Mouse (Mus musculus): ENCODE measurements around the gene Nmrk1. TPM values are rescaled to one million over a fixed set of nuclear protein-coding genes. Genes with fewer than 3 reads are reported as not detected.
"Not testable (repeated sequence)": the region's sequence is repeated elsewhere in the genome, so short reads cannot be mapped to it uniquely, and the experiment has no call there.

Nmrk1 gene
- polyA plus RNA-seq (2012; rRNA removed) = 3.5 and 4.0 TPM in 2 replicates

GRCm38 (mm10) chr19:18631644-18632219, at the start of gene Nmrk1, which contains the start of gene Ostf1:
Nmrk1 (plus strand) TSS chr19:18631950.
Ostf1 (minus strand) TSS chr19:18631823.
- H3K27ac ChIP-seq (ENCODE audit: insufficient read depth, low read length) = peak within 1 kb of the TSS; percentile 81
- peak within 1 kb of the TSS; percentile 82 for H3K4me3 ChIP-seq (ENCODE audit: extremely low read depth, insufficient read depth, insufficient read length)
- DNase-seq (ENCODE audit: low read depth in 1 of 2, low spot score in 2 of 2) = peak; percentile 75 to 98
- peaks cover 7% of the 10 kb centered on the region; the same call in 1 of the 2 replicates for H3K4me1 ChIP-seq (ENCODE audit: control insufficient read depth, insufficient read depth, insufficient read length)
- under 1% methylated on average over 51 of the region's 51 CpGs for WGBS
- TF ChIP-seq CTCF (IDR thresholded peaks at IDR 0.05; ENCODE audit: extremely low read depth, insufficient read depth, insufficient read length, insufficient replicate concordance) (no peak), POLR2A (IDR thresholded peaks at IDR 0.05; ENCODE audit: low read depth, low read length) (peak; percentile 58)
- H3K36me3 ChIP-seq (ENCODE audit: control insufficient read depth, insufficient read depth, low read length) = no peaks in the 10 kb centered on the region
- no peaks in the 10 kb centered on the region for H3K27me3 ChIP-seq (ENCODE audit: control insufficient read depth, insufficient read depth, low read length)

GRCm38 (mm10) chr19:18582226-18582625, 49.5 kb upstream of the Nmrk1 start:
- WGBS = 96% methylated on average over 9 of the region's 9 CpGs
- Histone ChIP-seq H3K4me1 (ENCODE audit: control insufficient read depth, insufficient read depth, insufficient read length) (no peaks in the 10 kb centered on the region; the same call in 1 of the 2 replicates), H3K27me3 (ENCODE audit: control insufficient read depth, insufficient read depth, low read length) (no peaks in the 10 kb centered on the region), H3K4me3 (ENCODE audit: extremely low read depth, insufficient read depth, insufficient read length) (no peak overlapping the region), H3K27ac (ENCODE audit: insufficient read depth, low read length) (no peak overlapping the region), H3K36me3 (ENCODE audit: control insufficient read depth, insufficient read depth, low read length) (peaks cover 21% of the 10 kb centered on the region)
- no peak for TF ChIP-seq POLR2A (IDR thresholded peaks at IDR 0.05; ENCODE audit: low read depth, low read length)
- no peak for TF ChIP-seq CTCF (IDR thresholded peaks at IDR 0.05; ENCODE audit: extremely low read depth, insufficient read depth, insufficient read length, insufficient replicate concordance)
- DNase-seq (ENCODE audit: low read depth in 1 of 2, low spot score in 2 of 2) = no peak

- H3K27me3 ChIP-seq (ENCODE audit: control insufficient read depth, insufficient read depth, low read length) = no peaks in the 10 kb centered on the region
- H3K27ac ChIP-seq (ENCODE audit: insufficient read depth, low read length) = no peak overlapping the region
- no peak for TF ChIP-seq CTCF (IDR thresholded peaks at IDR 0.05; ENCODE audit: extremely low read depth, insufficient read depth, insufficient read length, insufficient replicate concordance)
- TF ChIP-seq POLR2A (IDR thresholded peaks at IDR 0.05; ENCODE audit: low read depth, low read length) = no peak
- no peaks in the 10 kb centered on the region; the same call in 1 of the 2 replicates for H3K4me1 ChIP-seq (ENCODE audit: control insufficient read depth, insufficient read depth, insufficient read length)
- peaks cover 21% of the 10 kb centered on the region for H3K36me3 ChIP-seq (ENCODE audit: control insufficient read depth, insufficient read depth, low read length)
- no peak overlapping the region for H3K4me3 ChIP-seq (ENCODE audit: extremely low read depth, insufficient read depth, insufficient read length)
- 56% methylated on average over 6 of the region's 6 CpGs for WGBS
- no peak for DNase-seq (ENCODE audit: low read depth in 1 of 2, low spot score in 2 of 2)
Observed at GRCm38 (mm10) chr19:18582887-18583286, 48.9 kb upstream of the Nmrk1 start.

GRCm38 (mm10) chr19:18583706-18584105, 48.0 kb upstream of the Nmrk1 start:
- DNase-seq (ENCODE audit: low read depth in 1 of 2, low spot score in 2 of 2) = no peak
- Histone ChIP-seq H3K27me3 (ENCODE audit: control insufficient read depth, insufficient read depth, low read length) (no peaks in the 10 kb centered on the region), H3K4me3 (ENCODE audit: extremely low read depth, insufficient read depth, insufficient read length) (no peak overlapping the region), H3K27ac (ENCODE audit: insufficient read depth, low read length) (no peak overlapping the region), H3K36me3 (ENCODE audit: control insufficient read depth, insufficient read depth, low read length) (peaks cover 21% of the 10 kb centered on the region), H3K4me1 (ENCODE audit: control insufficient read depth, insufficient read depth, insufficient read length) (no peaks in the 10 kb centered on the region; the same call in 1 of the 2 replicates)
- TF ChIP-seq POLR2A (IDR thresholded peaks at IDR 0.05; ENCODE audit: low read depth, low read length) (no peak), CTCF (IDR thresholded peaks at IDR 0.05; ENCODE audit: extremely low read depth, insufficient read depth, insufficient read length, insufficient replicate concordance) (no peak)
- 87% methylated on average over 4 of the region's 4 CpGs for WGBS

- no peaks in the 10 kb centered on the region for H3K27me3 ChIP-seq (ENCODE audit: control insufficient read depth, insufficient read depth, low read length)
- DNase-seq (ENCODE audit: low read depth in 1 of 2, low spot score in 2 of 2) = no peak
- no peaks in the 10 kb centered on the region; the same call in 1 of the 2 replicates for H3K4me1 ChIP-seq (ENCODE audit: control insufficient read depth, insufficient read depth, insufficient read length)
- no peak overlapping the region for H3K4me3 ChIP-seq (ENCODE audit: extremely low read depth, insufficient read depth, insufficient read length)
- 94% methylated on average over 7 of the region's 7 CpGs for WGBS
- no peak overlapping the region for H3K27ac ChIP-seq (ENCODE audit: insufficient read depth, low read length)
- H3K36me3 ChIP-seq (ENCODE audit: control insufficient read depth, insufficient read depth, low read length) = peaks cover 23% of the 10 kb centered on the region
- no peak for TF ChIP-seq POLR2A (IDR thresholded peaks at IDR 0.05; ENCODE audit: low read depth, low read length)
- no peak for TF ChIP-seq CTCF (IDR thresholded peaks at IDR 0.05; ENCODE audit: extremely low read depth, insufficient read depth, insufficient read length, insufficient replicate concordance)
Observed at GRCm38 (mm10) chr19:18584621-18585020, 47.1 kb upstream of the Nmrk1 start.

- WGBS = 92% methylated on average over 9 of the region's 9 CpGs
- Histone ChIP-seq H3K4me3 (ENCODE audit: extremely low read depth, insufficient read depth, insufficient read length) (no peak overlapping the region), H3K36me3 (ENCODE audit: control insufficient read depth, insufficient read depth, low read length) (peaks cover 28% of the 10 kb centered on the region), H3K27ac (ENCODE audit: insufficient read depth, low read length) (no peak overlapping the region), H3K4me1 (ENCODE audit: control insufficient read depth, insufficient read depth, insufficient read length) (peaks cover 4% of the 10 kb centered on the region; the same call in 1 of the 2 replicates), H3K27me3 (ENCODE audit: control insufficient read depth, insufficient read depth, low read length) (no peaks in the 10 kb centered on the region)
- DNase-seq (ENCODE audit: low read depth in 1 of 2, low spot score in 2 of 2) = no peak
- no peak for TF ChIP-seq CTCF (IDR thresholded peaks at IDR 0.05; ENCODE audit: extremely low read depth, insufficient read depth, insufficient read length, insufficient replicate concordance)
- TF ChIP-seq POLR2A (IDR thresholded peaks at IDR 0.05; ENCODE audit: low read depth, low read length) = no peak
Observed at GRCm38 (mm10) chr19:18587118-18587517, 44.6 kb upstream of the Nmrk1 start.

- WGBS = 86% methylated on average over 1 of the region's 1 CpGs
- DNase-seq (ENCODE audit: low read depth in 1 of 2, low spot score in 2 of 2) = no peak
- Histone ChIP-seq H3K27me3 (ENCODE audit: control insufficient read depth, insufficient read depth, low read length) (no peaks in the 10 kb centered on the region), H3K4me1 (ENCODE audit: control insufficient read depth, insufficient read depth, insufficient read length) (peaks cover 4% of the 10 kb centered on the region; the same call in 1 of the 2 replicates), H3K27ac (ENCODE audit: insufficient read depth, low read length) (no peak overlapping the region), H3K4me3 (ENCODE audit: extremely low read depth, insufficient read depth, insufficient read length) (no peak overlapping the region), H3K36me3 (ENCODE audit: control insufficient read depth, insufficient read depth, low read length) (peaks cover 27% of the 10 kb centered on the region)
- no peak for TF ChIP-seq CTCF (IDR thresholded peaks at IDR 0.05; ENCODE audit: extremely low read depth, insufficient read depth, insufficient read length, insufficient replicate concordance)
- TF ChIP-seq POLR2A (IDR thresholded peaks at IDR 0.05; ENCODE audit: low read depth, low read length) = no peak
Observed at GRCm38 (mm10) chr19:18588243-18588642, 43.5 kb upstream of the Nmrk1 start.

- peaks cover 28% of the 10 kb centered on the region for H3K36me3 ChIP-seq (ENCODE audit: control insufficient read depth, insufficient read depth, low read length)
- H3K4me1 ChIP-seq (ENCODE audit: control insufficient read depth, insufficient read depth, insufficient read length); H3K27me3 ChIP-seq (ENCODE audit: control insufficient read depth, insufficient read depth, low read length); H3K4me3 ChIP-seq (ENCODE audit: extremely low read depth, insufficient read depth, insufficient read length); DNase-seq (ENCODE audit: low read depth in 1 of 2, low spot score in 2 of 2); H3K27ac ChIP-seq (ENCODE audit: insufficient read depth, low read length): not testable (repeated sequence)
- WGBS = 95% methylated on average over 10 of the region's 10 CpGs
Observed at GRCm38 (mm10) chr19:18588801-18589200, 42.9 kb upstream of the Nmrk1 start.

All from spleen, adult 2 months (tissue).